Mouse (Mus musculus): ENCODE data around the gene Xpa.

Xpa gene

GRCm38 (mm10) chr4:46176313-46176712 lies 19.8 kb downstream of the Xpa start:
- Histone ChIP-seq H3K4me1 (replicated peaks; ENCODE audit: low read depth, low read length) (peaks cover 13% of the 10 kb centered on the region), H3K36me3 (ENCODE audit: insufficient read depth, low read length) (peaks cover 90% of the 10 kb centered on the region), H3K9me3 (ENCODE audit: low read length) (no peaks in the 10 kb centered on the region), H3K27me3 (ENCODE audit: insufficient read depth, low read length) (no peaks in the 10 kb centered on the region), H3K4me3 (replicated peaks; ENCODE audit: low read length) (no peak overlapping the region)
- TF ChIP-seq CTCF (conservative IDR thresholded peaks at IDR 0.05; ENCODE audit: low read length) (0 out of 2 replicates have a peak, but pooled peaks have one; percentile 11), POU5F1 (IDR thresholded peaks at IDR 0.05; ENCODE audit: borderline replicate concordance, low read length) (no peak), NANOG (IDR thresholded peaks at IDR 0.05; ENCODE audit: borderline replicate concordance, low read length) (no peak)

DNA sequence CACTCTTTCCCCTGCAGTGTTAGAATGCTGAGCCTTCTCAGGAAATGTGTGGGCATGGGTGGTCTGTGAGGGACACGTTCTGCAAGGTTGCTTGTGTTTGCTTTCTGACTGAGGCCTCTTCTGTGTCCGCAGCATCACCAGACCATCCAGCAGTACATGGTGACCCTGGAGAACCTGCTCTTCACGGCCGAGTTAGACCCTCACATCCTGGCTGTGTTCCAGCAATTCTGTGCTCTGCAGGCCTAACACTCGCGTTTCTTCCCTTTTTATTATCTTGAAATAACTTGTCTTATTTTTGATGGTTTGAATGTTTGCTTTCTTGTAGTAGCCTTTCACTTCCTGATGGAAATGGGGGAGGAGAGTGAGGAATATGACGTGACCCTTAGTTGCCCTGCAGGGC lies 24.4 kb downstream of the Xpa start:
- H3K27me3 ChIP-seq (ENCODE audit: insufficient read depth, low read length) = no peaks in the 10 kb centered on the region
- H3K9me3 ChIP-seq (ENCODE audit: low read length) = no peaks in the 10 kb centered on the region
- H3K4me3 ChIP-seq (replicated peaks; ENCODE audit: low read length) = no peak overlapping the region
- peaks cover 94% of the 10 kb centered on the region for H3K36me3 ChIP-seq (ENCODE audit: insufficient read depth, low read length)
- 0 out of 2 replicates have a peak, but pooled peaks cover 7% of the 10 kb centered on the region for H3K4me1 ChIP-seq (replicated peaks; ENCODE audit: low read depth, low read length)
- no peak for TF ChIP-seq NANOG (IDR thresholded peaks at IDR 0.05; ENCODE audit: borderline replicate concordance, low read length)
- TF ChIP-seq CTCF (conservative IDR thresholded peaks at IDR 0.05; ENCODE audit: low read length) = no peak
- TF ChIP-seq POU5F1 (IDR thresholded peaks at IDR 0.05; ENCODE audit: borderline replicate concordance, low read length) = no peak

DNA sequence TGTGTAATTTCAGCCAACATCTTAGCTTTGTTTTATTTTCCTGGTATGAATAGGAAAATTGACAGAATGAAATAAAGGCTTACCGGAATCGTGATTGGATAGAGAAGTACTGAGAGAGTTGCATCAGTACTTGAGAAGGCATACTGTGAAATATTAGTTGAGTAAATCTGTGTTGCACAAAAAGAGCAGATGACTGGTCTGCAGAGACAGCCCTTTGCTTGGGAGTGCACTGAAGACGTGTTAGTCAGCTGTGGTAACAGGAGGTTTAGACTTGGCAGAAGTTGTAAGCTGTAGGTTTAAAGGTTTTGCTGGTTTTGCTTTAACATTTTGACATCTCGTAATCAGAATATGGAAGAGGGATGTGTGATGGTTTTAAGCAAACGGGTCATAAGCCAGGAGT lies 30.3 kb downstream of the Xpa start:
- H3K4me3 ChIP-seq (replicated peaks; ENCODE audit: low read length) = no peak overlapping the region
- no peaks in the 10 kb centered on the region for H3K27me3 ChIP-seq (ENCODE audit: insufficient read depth, low read length)
- no peaks in the 10 kb centered on the region for H3K9me3 ChIP-seq (ENCODE audit: low read length)
- peaks cover 96% of the 10 kb centered on the region for H3K36me3 ChIP-seq (ENCODE audit: insufficient read depth, low read length)
- H3K4me1 ChIP-seq (replicated peaks; ENCODE audit: low read depth, low read length) = no peaks in the 10 kb centered on the region
- TF ChIP-seq CTCF (conservative IDR thresholded peaks at IDR 0.05; ENCODE audit: low read length) = no peak
- TF ChIP-seq POU5F1 (IDR thresholded peaks at IDR 0.05; ENCODE audit: borderline replicate concordance, low read length) = no peak
- no peak for TF ChIP-seq NANOG (IDR thresholded peaks at IDR 0.05; ENCODE audit: borderline replicate concordance, low read length)

DNA sequence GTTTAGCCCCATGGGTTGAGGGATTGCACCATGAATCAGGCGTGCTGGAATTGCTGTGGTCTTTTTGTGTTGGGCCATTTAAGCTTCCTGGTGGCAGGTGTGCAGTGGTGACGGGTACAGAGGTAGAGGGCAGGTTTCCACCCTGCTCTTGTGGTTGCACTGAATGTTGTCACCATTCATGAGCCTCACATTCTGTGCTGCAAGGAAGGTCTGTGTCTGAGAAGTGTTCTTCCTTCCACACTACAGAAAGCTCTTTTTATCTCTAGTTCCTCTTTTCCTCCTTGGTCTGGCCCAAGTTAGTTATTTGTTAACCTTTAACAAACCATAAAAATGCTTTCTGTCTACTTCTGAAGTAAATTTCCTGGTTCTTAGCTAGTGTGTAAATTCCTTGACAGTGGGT lies 32.1 kb downstream of the Xpa start:
- H3K9me3 ChIP-seq (ENCODE audit: low read length) = no peaks in the 10 kb centered on the region
- H3K4me1 ChIP-seq (replicated peaks; ENCODE audit: low read depth, low read length) = no peaks in the 10 kb centered on the region
- no peaks in the 10 kb centered on the region for H3K27me3 ChIP-seq (ENCODE audit: insufficient read depth, low read length)
- H3K4me3 ChIP-seq (replicated peaks; ENCODE audit: low read length) = no peak overlapping the region
- no peak for TF ChIP-seq POU5F1 (IDR thresholded peaks at IDR 0.05; ENCODE audit: borderline replicate concordance, low read length)
- no peak for TF ChIP-seq CTCF (conservative IDR thresholded peaks at IDR 0.05; ENCODE audit: low read length)
- TF ChIP-seq NANOG (IDR thresholded peaks at IDR 0.05; ENCODE audit: borderline replicate concordance, low read length) = no peak
- H3K36me3 ChIP-seq (ENCODE audit: insufficient read depth, low read length) = peaks cover 97% of the 10 kb centered on the region

DNA sequence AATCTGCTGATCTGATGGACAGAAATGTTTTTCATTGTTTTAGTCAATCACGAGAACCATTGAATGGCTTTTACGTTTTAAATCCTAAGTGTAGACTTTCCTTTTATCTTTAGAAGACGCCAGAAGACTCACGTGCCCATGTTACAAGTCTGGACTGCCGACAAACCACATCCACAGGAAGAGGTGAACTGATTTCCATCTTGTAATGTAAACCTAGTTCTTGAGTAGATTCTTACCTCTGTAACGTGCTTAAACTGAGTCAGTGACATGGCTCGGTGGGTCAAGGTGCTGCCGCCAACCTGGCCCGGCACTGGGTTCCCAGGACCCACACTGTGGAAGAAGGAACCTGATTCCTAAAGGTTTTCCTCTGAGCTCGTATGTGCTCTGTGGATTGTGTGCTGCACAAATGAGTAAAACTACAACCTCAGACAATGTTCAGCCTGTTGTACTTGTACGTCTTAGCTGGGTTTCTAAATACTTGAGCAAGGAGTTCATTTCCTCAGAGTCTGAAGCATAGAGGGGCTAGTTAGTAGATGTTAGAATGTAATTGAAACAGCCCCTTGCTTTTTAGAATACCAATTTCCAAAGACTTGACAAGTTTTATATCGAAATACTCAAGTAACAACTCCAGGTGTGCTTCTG lies 44.1 kb downstream of the Xpa start:
- Histone ChIP-seq H3K36me3 (ENCODE audit: insufficient read depth, low read length) (peaks cover 96% of the 10 kb centered on the region), H3K9me3 (ENCODE audit: low read length) (no peaks in the 10 kb centered on the region), H3K4me1 (replicated peaks; ENCODE audit: low read depth, low read length) (peaks cover 8% of the 10 kb centered on the region), H3K4me3 (replicated peaks; ENCODE audit: low read length) (no peak overlapping the region), H3K27me3 (ENCODE audit: insufficient read depth, low read length) (no peaks in the 10 kb centered on the region)
- no peak for TF ChIP-seq NANOG (IDR thresholded peaks at IDR 0.05; ENCODE audit: borderline replicate concordance, low read length)
- no peak for TF ChIP-seq CTCF (conservative IDR thresholded peaks at IDR 0.05; ENCODE audit: low read length)
- no peak for TF ChIP-seq POU5F1 (IDR thresholded peaks at IDR 0.05; ENCODE audit: borderline replicate concordance, low read length)

DNA sequence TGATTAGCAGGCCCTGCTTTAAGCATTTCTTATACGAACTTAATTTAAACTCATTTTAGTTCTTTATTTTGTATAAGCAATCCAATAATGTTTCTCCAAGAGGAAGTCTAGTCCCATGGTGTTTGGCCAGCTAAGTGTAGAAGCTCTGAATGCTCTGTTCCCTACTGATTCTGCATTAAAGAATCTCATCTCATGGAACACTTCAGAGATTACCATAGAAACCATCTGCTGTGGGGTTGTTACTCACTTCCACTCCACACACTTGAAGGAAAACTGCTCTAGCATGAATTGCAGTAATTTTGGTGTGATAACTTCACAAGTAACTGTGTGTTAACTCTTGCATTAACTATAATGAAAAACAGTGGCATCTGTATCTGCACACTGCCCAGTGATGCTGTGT lies 49.2 kb downstream of the Xpa start:
- H3K36me3 ChIP-seq (ENCODE audit: insufficient read depth, low read length) = peaks cover 66% of the 10 kb centered on the region
- TF ChIP-seq POU5F1 (IDR thresholded peaks at IDR 0.05; ENCODE audit: borderline replicate concordance, low read length) = no peak
- no peak for TF ChIP-seq CTCF (conservative IDR thresholded peaks at IDR 0.05; ENCODE audit: low read length)
- TF ChIP-seq NANOG (IDR thresholded peaks at IDR 0.05; ENCODE audit: borderline replicate concordance, low read length) = no peak
- no peaks in the 10 kb centered on the region for H3K27me3 ChIP-seq (ENCODE audit: insufficient read depth, low read length)

GRCm38 (mm10) chr4:46144323-46144722 lies 51.8 kb downstream of the Xpa start:
- Histone ChIP-seq H3K4me1 (replicated peaks; ENCODE audit: low read depth, low read length) (peaks cover 26% of the 10 kb centered on the region), H3K9me3 (ENCODE audit: low read length) (no peaks in the 10 kb centered on the region), H3K27me3 (ENCODE audit: insufficient read depth, low read length) (peaks cover 5% of the 10 kb centered on the region; the same call in 1 of the 2 replicates), H3K4me3 (replicated peaks; ENCODE audit: low read length) (no peak overlapping the region), H3K36me3 (ENCODE audit: insufficient read depth, low read length) (peaks cover 42% of the 10 kb centered on the region)
- TF ChIP-seq CTCF (conservative IDR thresholded peaks at IDR 0.05; ENCODE audit: low read length) = peak; percentile 54
- TF ChIP-seq POU5F1 (IDR thresholded peaks at IDR 0.05; ENCODE audit: borderline replicate concordance, low read length) = no peak
- TF ChIP-seq NANOG (IDR thresholded peaks at IDR 0.05; ENCODE audit: borderline replicate concordance, low read length) = no peak

More for the DNA sequence above, 49.2 kb downstream of the Xpa start:
- no peak overlapping the region for H3K4me3 ChIP-seq (replicated peaks; ENCODE audit: low read length)
- no peaks in the 10 kb centered on the region for H3K9me3 ChIP-seq (ENCODE audit: low read length)
- peaks cover 8% of the 10 kb centered on the region; the same call in 1 of the 2 replicates for H3K4me1 ChIP-seq (replicated peaks; ENCODE audit: low read depth, low read length)

DNA sequence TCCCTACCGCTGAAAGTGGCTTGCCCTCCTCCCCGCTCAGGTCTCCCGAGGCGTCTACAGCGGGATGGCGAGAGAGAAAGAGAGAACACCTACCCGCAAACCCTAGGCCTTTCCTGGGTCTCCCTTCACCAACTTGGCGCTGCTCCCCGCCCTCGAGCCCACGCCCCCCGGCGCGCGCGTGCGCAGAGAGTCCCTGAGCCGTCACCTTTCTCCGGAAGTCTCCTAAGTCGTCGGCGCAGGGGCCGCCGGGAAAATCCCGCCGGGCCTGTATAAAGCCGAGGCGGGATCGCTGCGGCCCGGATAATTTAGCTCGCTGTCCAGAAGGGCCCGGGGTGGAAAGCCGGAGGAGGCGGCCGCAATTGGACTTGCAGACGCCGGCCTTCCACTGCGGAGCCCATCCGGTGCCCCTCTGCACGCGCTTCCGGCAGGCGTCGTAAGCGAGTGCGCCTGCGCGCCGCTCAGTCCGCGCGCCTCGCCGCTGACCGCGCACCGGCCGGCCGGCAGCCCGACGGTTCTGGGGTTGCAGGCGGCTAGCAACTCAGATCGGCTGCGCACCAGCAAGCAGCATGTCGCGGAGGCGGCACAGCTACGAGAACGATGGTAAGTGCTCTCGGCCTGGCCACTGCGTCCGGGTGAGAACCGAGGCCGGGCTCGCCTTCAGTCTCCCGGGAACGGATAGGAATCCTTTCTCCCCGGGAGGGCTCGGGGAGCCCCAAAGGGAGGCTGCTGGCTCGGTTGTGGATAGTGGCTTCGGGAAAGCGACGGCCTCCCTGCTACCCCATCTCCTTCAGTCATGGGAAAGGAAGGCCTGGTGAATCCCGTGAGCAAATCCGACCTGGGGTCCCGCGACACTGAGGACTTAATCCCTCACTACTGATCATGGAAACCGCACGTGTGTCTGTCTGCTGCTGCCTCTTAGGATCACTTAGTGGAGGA lies 57.6 kb downstream of the Xpa start, which contains the start of the genes Ncbp1 and Tstd2:
TSS of gene Ncbp1 (plus strand) at position 327 of the 936 bp plus-strand sequence.
TSS of gene Tstd2 (minus strand) at position 408 of the 936 bp plus-strand sequence.
- no peak for TF ChIP-seq CTCF (conservative IDR thresholded peaks at IDR 0.05; ENCODE audit: low read length)
- no peak for TF ChIP-seq NANOG (IDR thresholded peaks at IDR 0.05; ENCODE audit: borderline replicate concordance, low read length)
- no peak for TF ChIP-seq POU5F1 (IDR thresholded peaks at IDR 0.05; ENCODE audit: borderline replicate concordance, low read length)
- H3K9me3 ChIP-seq (ENCODE audit: low read length) = no peaks in the 10 kb centered on the region
- peaks cover 5% of the 10 kb centered on the region; the same call in 1 of the 2 replicates for H3K27me3 ChIP-seq (ENCODE audit: insufficient read depth, low read length)
- peaks cover 38% of the 10 kb centered on the region for H3K4me1 ChIP-seq (replicated peaks; ENCODE audit: low read depth, low read length)
- H3K36me3 ChIP-seq (ENCODE audit: insufficient read depth, low read length) = peaks cover 25% of the 10 kb centered on the region
- H3K4me3 ChIP-seq (replicated peaks; ENCODE audit: low read length) = peak within 1 kb of the TSS; percentile 91

Measured in E14TG2a.4 (cell line).